Mouse (Mus musculus): ENCODE results near the gene Abhd16b. TPM values are rescaled to one million over a fixed set of nuclear protein-coding genes. Genes with fewer than 3 reads are reported as not detected.

Abhd16b gene
- polyA plus RNA-seq, 1 experiment from 2014 or later, result 0.14 TPM

DNA sequence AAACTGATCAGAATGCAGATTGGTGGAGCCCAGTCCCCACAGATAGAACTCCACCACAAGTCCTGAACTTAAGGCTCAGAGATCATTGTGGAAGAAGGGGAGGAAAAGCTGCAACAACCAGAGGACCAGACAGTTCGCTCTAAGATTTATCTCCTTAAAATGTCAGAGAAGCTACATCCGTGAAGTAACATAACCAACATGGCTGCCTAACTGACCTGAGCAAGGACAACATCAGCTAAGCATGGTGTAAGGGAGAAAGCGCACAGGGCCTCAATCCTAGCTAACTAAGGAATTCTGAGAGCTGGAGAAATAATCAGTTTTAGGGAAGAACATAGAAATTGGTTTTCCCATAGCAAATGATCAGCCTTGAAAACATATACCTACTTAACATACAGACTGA is 26.2 kb downstream of the Abhd16b start:
- no peak for DNase-seq (ENCODE audit: low spot score)
- Histone ChIP-seq H3K4me3 (ENCODE audit: low read depth, low read length) (peak overlapping the region; percentile 85), H3K9me3 (ENCODE audit: control insufficient read depth, low read length) (no peaks in the 10 kb centered on the region), H3K27me3 (replicated peaks; ENCODE audit: control insufficient read depth, insufficient read depth, low read length) (no peaks in the 10 kb centered on the region), H3K4me1 (replicated peaks; ENCODE audit: control insufficient read depth, insufficient read depth, low read length) (peaks cover 20% of the 10 kb centered on the region), H3K27ac (ENCODE audit: low read depth) (peak overlapping the region; percentile 97), H3K9ac (ENCODE audit: low read length) (peak overlapping the region; percentile 92), H3K4me2 (ENCODE audit: low read length) (peak overlapping the region; percentile 73), H3K36me3 (ENCODE audit: control insufficient read depth, insufficient read depth, low read length) (peaks cover 34% of the 10 kb centered on the region)
- 66% methylated on average over 3 of the region's 3 CpGs for WGBS
- ATAC-seq (replicated peaks; ENCODE audit: low FRiP score, low TSS enrichment, low read depth), result no peak

DNA sequence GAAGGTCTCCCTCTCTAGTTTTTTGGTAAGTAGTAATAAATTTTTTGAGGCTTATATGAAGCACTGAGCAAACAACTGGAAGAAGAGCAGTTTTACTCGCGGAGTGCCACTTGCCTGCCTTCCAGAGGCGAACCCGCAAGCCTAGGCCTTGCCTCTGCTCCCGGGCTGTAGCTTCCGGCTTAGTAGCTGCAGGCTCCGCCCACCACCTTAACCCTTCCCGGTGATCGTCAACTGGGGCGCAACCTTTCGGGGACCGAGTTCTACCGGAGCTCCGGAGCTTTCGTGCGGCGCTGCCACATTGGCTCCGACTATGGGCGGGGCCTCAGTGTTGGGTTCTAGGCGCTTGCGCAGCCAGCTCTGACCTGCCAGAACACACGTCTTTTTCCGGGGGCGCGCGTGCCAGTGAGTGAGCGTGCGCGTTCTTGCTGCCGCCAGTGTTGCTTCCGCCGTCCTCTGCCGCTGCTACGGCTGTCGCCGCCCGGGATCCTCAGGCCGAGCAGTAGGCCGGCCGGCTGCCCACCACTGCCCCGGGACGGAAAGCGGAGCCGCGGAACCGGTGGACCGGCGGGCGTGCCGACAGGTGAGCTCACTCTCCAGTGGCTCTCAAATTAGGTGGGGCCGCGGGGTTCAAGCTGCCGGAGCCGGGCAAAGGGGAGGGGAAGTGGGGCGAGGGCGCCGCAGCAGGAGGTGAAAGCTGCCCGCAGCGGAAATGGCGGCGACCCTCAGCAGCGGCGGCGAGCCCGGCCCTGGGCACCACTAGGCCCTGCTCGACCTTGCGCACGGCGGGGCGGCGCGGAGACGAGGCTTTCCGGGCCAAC is 27.3 kb downstream of the Abhd16b start, which contains the start of gene Dnajc5:
Dnajc5 (plus strand) TSS at position 368 of the 818 bp plus-strand sequence.
- under 1% methylated on average over 74 of the region's 74 CpGs for WGBS
- peak; percentile 97 for ATAC-seq (replicated peaks; ENCODE audit: low FRiP score, low TSS enrichment, low read depth)

GRCm38 (mm10) chr2:181520936-181521227 is 27.9 kb downstream of the Abhd16b start:
- Histone ChIP-seq H3K27me3 (replicated peaks; ENCODE audit: control insufficient read depth, insufficient read depth, low read length) (no peaks in the 10 kb centered on the region), H3K9ac (ENCODE audit: low read length) (peak overlapping the region; percentile 92), H3K9me3 (ENCODE audit: control insufficient read depth, low read length) (no peaks in the 10 kb centered on the region), H3K4me2 (ENCODE audit: low read length) (peak overlapping the region; percentile 62), H3K4me1 (replicated peaks; ENCODE audit: control insufficient read depth, insufficient read depth, low read length) (peaks cover 25% of the 10 kb centered on the region), H3K27ac (ENCODE audit: low read depth) (peak overlapping the region; percentile 97), H3K36me3 (ENCODE audit: control insufficient read depth, insufficient read depth, low read length) (peaks cover 18% of the 10 kb centered on the region), H3K4me3 (ENCODE audit: low read depth, low read length) (peak overlapping the region; percentile 85)
- under 1% methylated on average over 17 of the region's 17 CpGs for WGBS
- ATAC-seq (replicated peaks; ENCODE audit: low FRiP score, low TSS enrichment, low read depth) (no peak), DNase-seq (ENCODE audit: low spot score) (no peak)

More for the DNA sequence above, 27.3 kb downstream of the Abhd16b start, which contains the start of gene Dnajc5:
- Histone ChIP-seq H3K9me3 (ENCODE audit: control insufficient read depth, low read length) (no peaks in the 10 kb centered on the region), H3K27me3 (replicated peaks; ENCODE audit: control insufficient read depth, insufficient read depth, low read length) (no peaks in the 10 kb centered on the region), H3K36me3 (ENCODE audit: control insufficient read depth, insufficient read depth, low read length) (peaks cover 24% of the 10 kb centered on the region), H3K27ac (ENCODE audit: low read depth) (peak within 1 kb of the TSS; percentile 97), H3K4me3 (ENCODE audit: low read depth, low read length) (peak within 1 kb of the TSS; percentile 85), H3K4me2 (ENCODE audit: low read length) (peak within 1 kb of the TSS; percentile 73), H3K4me1 (replicated peaks; ENCODE audit: control insufficient read depth, insufficient read depth, low read length) (peaks cover 25% of the 10 kb centered on the region), H3K9ac (ENCODE audit: low read length) (peak within 1 kb of the TSS; percentile 92)
- DNase-seq (ENCODE audit: low spot score), result peak; percentile 97

DNA sequence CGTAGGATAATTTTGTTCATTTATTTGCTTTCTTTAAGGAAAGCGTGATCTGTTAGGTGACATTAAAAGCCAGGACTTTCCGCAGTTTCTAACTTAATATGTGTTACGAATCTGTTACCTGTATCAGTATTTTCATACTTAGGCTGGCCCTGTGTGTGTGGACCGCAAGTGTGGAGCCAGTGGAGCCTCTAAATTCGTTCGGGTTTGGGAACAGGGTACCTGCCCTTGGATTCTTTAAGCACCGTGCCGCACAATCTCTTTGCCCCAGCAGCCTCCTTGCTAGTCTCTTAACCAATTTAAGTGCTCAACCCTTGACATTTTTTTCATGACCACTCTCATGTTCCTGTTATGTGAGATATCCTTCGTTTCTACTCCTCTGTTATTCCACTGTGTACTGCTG is 28.5 kb downstream of the Abhd16b start:
- Histone ChIP-seq H3K9ac (ENCODE audit: low read length) (peak overlapping the region; percentile 92), H3K9me3 (ENCODE audit: control insufficient read depth, low read length) (no peaks in the 10 kb centered on the region), H3K27ac (ENCODE audit: low read depth) (no peak overlapping the region), H3K36me3 (ENCODE audit: control insufficient read depth, insufficient read depth, low read length) (peaks cover 12% of the 10 kb centered on the region), H3K4me1 (replicated peaks; ENCODE audit: control insufficient read depth, insufficient read depth, low read length) (peaks cover 25% of the 10 kb centered on the region), H3K4me2 (ENCODE audit: low read length) (peak overlapping the region; percentile 62), H3K27me3 (replicated peaks; ENCODE audit: control insufficient read depth, insufficient read depth, low read length) (no peaks in the 10 kb centered on the region), H3K4me3 (ENCODE audit: low read depth, low read length) (peak overlapping the region; percentile 85)
- 47% methylated on average over 10 of the region's 10 CpGs for WGBS
- ATAC-seq (replicated peaks; ENCODE audit: low FRiP score, low TSS enrichment, low read depth) (no peak), DNase-seq (ENCODE audit: low spot score) (no peak)

GRCm38 (mm10) chr2:181522811-181523210 is 29.8 kb downstream of the Abhd16b start:
- Histone ChIP-seq H3K9ac (ENCODE audit: low read length) (no peak overlapping the region), H3K4me1 (replicated peaks; ENCODE audit: control insufficient read depth, insufficient read depth, low read length) (peaks cover 25% of the 10 kb centered on the region), H3K4me2 (ENCODE audit: low read length) (no peak overlapping the region), H3K36me3 (ENCODE audit: control insufficient read depth, insufficient read depth, low read length) (peaks cover 5% of the 10 kb centered on the region; the same call in 1 of the 2 replicates), H3K27me3 (replicated peaks; ENCODE audit: control insufficient read depth, insufficient read depth, low read length) (no peaks in the 10 kb centered on the region), H3K27ac (ENCODE audit: low read depth) (no peak overlapping the region), H3K9me3 (ENCODE audit: control insufficient read depth, low read length) (no peaks in the 10 kb centered on the region), H3K4me3 (ENCODE audit: low read depth, low read length) (no peak overlapping the region)
- 70% methylated on average over 5 of the region's 5 CpGs for WGBS
- DNase-seq (ENCODE audit: low spot score) (no peak), ATAC-seq (replicated peaks; ENCODE audit: low FRiP score, low TSS enrichment, low read depth) (no peak)

DNA sequence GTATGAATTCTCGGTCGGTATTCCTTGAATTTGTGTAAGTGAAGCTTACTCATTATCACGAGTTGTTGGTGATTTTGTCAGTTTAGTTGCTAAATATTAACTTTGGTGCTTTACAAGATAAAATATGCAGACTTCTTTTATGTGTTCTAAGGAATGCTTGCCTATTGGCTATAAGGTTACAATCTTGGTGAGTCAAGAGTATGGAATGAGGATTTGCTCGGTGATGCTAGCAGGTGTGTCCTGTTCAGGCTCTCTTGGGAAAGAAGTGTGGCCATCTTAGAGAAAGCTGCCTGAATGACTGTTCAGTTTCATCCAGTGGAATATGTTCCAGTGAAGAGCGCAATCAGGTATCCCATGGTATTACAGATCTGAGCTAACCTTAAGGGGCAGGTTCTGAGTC is 32.5 kb downstream of the Abhd16b start:
- H3K36me3 ChIP-seq (ENCODE audit: control insufficient read depth, insufficient read depth, low read length), result peaks cover 9% of the 10 kb centered on the region; the same call in 1 of the 2 replicates
- 73% methylated on average over 5 of the region's 5 CpGs for WGBS
- ATAC-seq (replicated peaks; ENCODE audit: low FRiP score, low TSS enrichment, low read depth) (no peak; the same call in 1 of the 2 replicates), DNase-seq (ENCODE audit: low spot score) (no peak)
- H3K4me2 ChIP-seq (ENCODE audit: low read length), result peak overlapping the region; percentile 4; the same call in 1 of the 2 replicates
- H3K4me1 ChIP-seq (replicated peaks; ENCODE audit: control insufficient read depth, insufficient read depth, low read length), result peaks cover 14% of the 10 kb centered on the region
- H3K27ac ChIP-seq (ENCODE audit: low read depth), result peak overlapping the region; percentile 47; the same call in 1 of the 2 replicates
- H3K9ac ChIP-seq (ENCODE audit: low read length), result no peak overlapping the region
- H3K27me3 ChIP-seq (replicated peaks; ENCODE audit: control insufficient read depth, insufficient read depth, low read length), result no peaks in the 10 kb centered on the region
- 0 out of 2 replicates have a peak, but pooled peaks cover under 1% of the 10 kb centered on the region for H3K9me3 ChIP-seq (ENCODE audit: control insufficient read depth, low read length)
- no peak overlapping the region for H3K4me3 ChIP-seq (ENCODE audit: low read depth, low read length)

GRCm38 (mm10) chr2:181529076-181529475 is 36.1 kb downstream of the Abhd16b start:
- Histone ChIP-seq H3K9me3 (ENCODE audit: control insufficient read depth, low read length) (0 out of 2 replicates have a peak, but pooled peaks cover 5% of the 10 kb centered on the region), H3K4me3 (ENCODE audit: low read depth, low read length) (no peak overlapping the region), H3K27ac (ENCODE audit: low read depth) (no peak overlapping the region), H3K4me2 (ENCODE audit: low read length) (no peak overlapping the region), H3K4me1 (replicated peaks; ENCODE audit: control insufficient read depth, insufficient read depth, low read length) (0 out of 2 replicates have a peak, but pooled peaks cover 5% of the 10 kb centered on the region), H3K9ac (ENCODE audit: low read length) (no peak overlapping the region), H3K27me3 (replicated peaks; ENCODE audit: control insufficient read depth, insufficient read depth, low read length) (no peaks in the 10 kb centered on the region), H3K36me3 (ENCODE audit: control insufficient read depth, insufficient read depth, low read length) (peaks cover 9% of the 10 kb centered on the region)
- DNase-seq (ENCODE audit: low spot score) (no peak), ATAC-seq (replicated peaks; ENCODE audit: low FRiP score, low TSS enrichment, low read depth) (no peak)
- WGBS, result 97% methylated on average over 1 of the region's 1 CpGs

- ATAC-seq (replicated peaks; ENCODE audit: low FRiP score, low TSS enrichment, low read depth), result no peak
- no peak for DNase-seq (ENCODE audit: low spot score)
- Histone ChIP-seq H3K9ac (ENCODE audit: low read length) (no peak overlapping the region), H3K36me3 (ENCODE audit: control insufficient read depth, insufficient read depth, low read length) (peaks cover 7% of the 10 kb centered on the region), H3K4me3 (ENCODE audit: low read depth, low read length) (no peak overlapping the region), H3K27ac (ENCODE audit: low read depth) (no peak overlapping the region), H3K4me2 (ENCODE audit: low read length) (no peak overlapping the region), H3K4me1 (replicated peaks; ENCODE audit: control insufficient read depth, insufficient read depth, low read length) (no peaks in the 10 kb centered on the region), H3K9me3 (ENCODE audit: control insufficient read depth, low read length) (0 out of 2 replicates have a peak, but pooled peaks cover 5% of the 10 kb centered on the region), H3K27me3 (replicated peaks; ENCODE audit: control insufficient read depth, insufficient read depth, low read length) (no peaks in the 10 kb centered on the region)
- 95% methylated on average over 3 of the region's 3 CpGs for WGBS
These were observed 39.6 kb downstream of the Abhd16b start for GRCm38 (mm10) chr2:181532589-181532988.

All from intestine, embryonic 14.5 days (tissue).